Mouse (Mus musculus): ENCODE measurements around the gene Dnlz. TPM values are rescaled to one million over a fixed set of nuclear protein-coding genes. Genes with fewer than 3 reads are reported as not detected.

Dnlz gene
- polyA plus RNA-seq, 1 experiment from 2014 or later, result 32.6 TPM

GRCm38 (mm10) chr2:26317991-26318672, 33.8 kb downstream of the Dnlz start:
- peaks cover 9% of the 10 kb centered on the region for H3K36me3 ChIP-seq
- H3K27ac ChIP-seq (replicated peaks), result no peak overlapping the region
- no peaks in the 10 kb centered on the region for H3K9me3 ChIP-seq
- H3K4me3 ChIP-seq, result peak overlapping the region; percentile 63; the same call in 1 of the 2 replicates
- H3K4me1 ChIP-seq (replicated peaks), result peaks cover 61% of the 10 kb centered on the region
- peak overlapping the region; percentile 17; the same call in 1 of the 2 replicates for H3K9ac ChIP-seq
- no peak for ATAC-seq (ENCODE audit: low FRiP score, low read depth)
- H3K4me2 ChIP-seq, result peak overlapping the region; percentile 87
- 94% methylated on average over 3 of the region's 3 CpGs for WGBS
- no peaks in the 10 kb centered on the region for H3K27me3 ChIP-seq

GRCm38 (mm10) chr2:26317371-26317770, 34.5 kb downstream of the Dnlz start:
- WGBS, result 60% methylated on average over 3 of the region's 3 CpGs
- H3K9me3 ChIP-seq, result no peaks in the 10 kb centered on the region

GRCm38 (mm10) chr2:26316576-26317246, 35.2 kb downstream of the Dnlz start:
- Histone ChIP-seq H3K27me3 (no peaks in the 10 kb centered on the region), H3K9me3 (no peaks in the 10 kb centered on the region), H3K36me3 (no peaks in the 10 kb centered on the region), H3K4me2 (peak overlapping the region; percentile 87), H3K4me1 (replicated peaks) (peaks cover 61% of the 10 kb centered on the region), H3K9ac (peak overlapping the region; percentile 82), H3K4me3 (peak overlapping the region; percentile 63), H3K27ac (replicated peaks) (peak overlapping the region; percentile 91)
- WGBS, result 39% methylated on average over 9 of the region's 9 CpGs
- no peak for ATAC-seq (ENCODE audit: low FRiP score, low read depth)

More at GRCm38 (mm10) chr2:26317371-26317770, 34.5 kb downstream of the Dnlz start:
- H3K27ac ChIP-seq (replicated peaks), result peak overlapping the region; percentile 91; the same call in 1 of the 2 replicates
- ATAC-seq (ENCODE audit: low FRiP score, low read depth), result no peak
- H3K4me1 ChIP-seq (replicated peaks), result peaks cover 61% of the 10 kb centered on the region
- H3K27me3 ChIP-seq, result no peaks in the 10 kb centered on the region
- H3K4me2 ChIP-seq, result peak overlapping the region; percentile 87
- H3K4me3 ChIP-seq, result peak overlapping the region; percentile 63
- peaks cover 2% of the 10 kb centered on the region; the same call in 1 of the 2 replicates for H3K36me3 ChIP-seq
- H3K9ac ChIP-seq, result peak overlapping the region; percentile 82

GRCm38 (mm10) chr2:26315925-26316311, 36.0 kb downstream of the Dnlz start:
- no peaks in the 10 kb centered on the region for H3K27me3 ChIP-seq
- no peaks in the 10 kb centered on the region for H3K36me3 ChIP-seq
- peak overlapping the region; percentile 87 for H3K4me2 ChIP-seq
- H3K9me3 ChIP-seq, result no peaks in the 10 kb centered on the region
- ATAC-seq (ENCODE audit: low FRiP score, low read depth), result peak; percentile 59
- peaks cover 57% of the 10 kb centered on the region for H3K4me1 ChIP-seq (replicated peaks)
- H3K27ac ChIP-seq (replicated peaks), result peak overlapping the region; percentile 91
- under 1% methylated on average over 11 of the region's 11 CpGs for WGBS
- H3K9ac ChIP-seq, result peak overlapping the region; percentile 82
- peak overlapping the region; percentile 63 for H3K4me3 ChIP-seq

GRCm38 (mm10) chr2:26315072-26315924, 36.6 kb downstream of the Dnlz start, which contains the start of gene Gpsm1:
TSS of gene Gpsm1 (plus strand) at chr2:26315515.
- H3K36me3 ChIP-seq, result no peaks in the 10 kb centered on the region
- H3K27ac ChIP-seq (replicated peaks), result peak within 1 kb of the TSS; percentile 91
- peaks cover 50% of the 10 kb centered on the region for H3K4me1 ChIP-seq (replicated peaks)
- peak within 1 kb of the TSS; percentile 82 for H3K9ac ChIP-seq
- peak; percentile 88 for ATAC-seq (ENCODE audit: low FRiP score, low read depth)
- H3K4me3 ChIP-seq, result peak within 1 kb of the TSS; percentile 63
- H3K9me3 ChIP-seq, result no peaks in the 10 kb centered on the region
- H3K27me3 ChIP-seq, result no peaks in the 10 kb centered on the region
- H3K4me2 ChIP-seq, result peak within 1 kb of the TSS; percentile 87
- under 1% methylated on average over 55 of the region's 66 CpGs for WGBS

- H3K27me3 ChIP-seq, result no peaks in the 10 kb centered on the region
- 57% methylated on average over 13 of the region's 13 CpGs for WGBS
- H3K27ac ChIP-seq (replicated peaks), result peak overlapping the region; percentile 91
- no peaks in the 10 kb centered on the region for H3K36me3 ChIP-seq
- H3K4me3 ChIP-seq, result peak overlapping the region; percentile 63
- ATAC-seq (ENCODE audit: low FRiP score, low read depth), result no peak
- H3K4me2 ChIP-seq, result peak overlapping the region; percentile 87
- H3K9ac ChIP-seq, result peak overlapping the region; percentile 82; the same call in 1 of the 2 replicates
- H3K9me3 ChIP-seq, result no peaks in the 10 kb centered on the region
- H3K4me1 ChIP-seq (replicated peaks), result peaks cover 45% of the 10 kb centered on the region
Observed at GRCm38 (mm10) chr2:26314281-26315071, 37.4 kb downstream of the Dnlz start.

- H3K36me3 ChIP-seq, result no peaks in the 10 kb centered on the region
- H3K27me3 ChIP-seq, result no peaks in the 10 kb centered on the region
- ATAC-seq (ENCODE audit: low FRiP score, low read depth), result no peak
- no peak overlapping the region for H3K27ac ChIP-seq (replicated peaks)
- H3K4me2 ChIP-seq, result no peak overlapping the region
- H3K4me3 ChIP-seq, result no peak overlapping the region
- peaks cover 34% of the 10 kb centered on the region for H3K4me1 ChIP-seq (replicated peaks)
- H3K9me3 ChIP-seq, result no peaks in the 10 kb centered on the region
- H3K9ac ChIP-seq, result no peak overlapping the region
- 90% methylated on average over 1 of the region's 1 CpGs for WGBS
Observed at GRCm38 (mm10) chr2:26313394-26313793, 38.5 kb downstream of the Dnlz start.

GRCm38 (mm10) chr2:26312812-26313211, 39.1 kb downstream of the Dnlz start:
- ATAC-seq (ENCODE audit: low FRiP score, low read depth), result no peak
- H3K27me3 ChIP-seq, result no peaks in the 10 kb centered on the region
- peaks cover 29% of the 10 kb centered on the region for H3K4me1 ChIP-seq (replicated peaks)
- H3K27ac ChIP-seq (replicated peaks), result no peak overlapping the region
- no peaks in the 10 kb centered on the region for H3K36me3 ChIP-seq
- no peak overlapping the region for H3K9ac ChIP-seq
- no peaks in the 10 kb centered on the region for H3K9me3 ChIP-seq
- H3K4me2 ChIP-seq, result no peak overlapping the region
- no peak overlapping the region for H3K4me3 ChIP-seq
- 70% methylated on average over 2 of the region's 2 CpGs for WGBS

- Histone ChIP-seq H3K27me3 (no peaks in the 10 kb centered on the region), H3K36me3 (no peaks in the 10 kb centered on the region), H3K9me3 (no peaks in the 10 kb centered on the region), H3K4me2 (no peak overlapping the region), H3K27ac (replicated peaks) (no peak overlapping the region), H3K4me3 (no peak overlapping the region), H3K4me1 (replicated peaks) (peaks cover 20% of the 10 kb centered on the region), H3K9ac (no peak overlapping the region)
- ATAC-seq (ENCODE audit: low FRiP score, low read depth), result no peak
- 73% methylated on average over 5 of the region's 5 CpGs for WGBS
Observed at GRCm38 (mm10) chr2:26311936-26312335, 40.0 kb downstream of the Dnlz start.

GRCm38 (mm10) chr2:26309739-26310138, 42.2 kb downstream of the Dnlz start:
- Histone ChIP-seq H3K4me1 (replicated peaks) (peaks cover 7% of the 10 kb centered on the region), H3K9me3 (no peaks in the 10 kb centered on the region), H3K4me2 (no peak overlapping the region), H3K4me3 (no peak overlapping the region), H3K9ac (no peak overlapping the region), H3K36me3 (no peaks in the 10 kb centered on the region), H3K27me3 (no peaks in the 10 kb centered on the region), H3K27ac (replicated peaks) (no peak overlapping the region; the same call in 1 of the 2 replicates)
- WGBS, result 17% methylated on average over 10 of the region's 10 CpGs
- ATAC-seq (ENCODE audit: low FRiP score, low read depth), result 0 out of 2 replicates have a peak, but pooled peaks have one; percentile 16

GRCm38 (mm10) chr2:26306702-26307101, 45.2 kb downstream of the Dnlz start:
- no peak overlapping the region for H3K4me3 ChIP-seq

More at GRCm38 (mm10) chr2:26306702-26307101, 45.2 kb downstream of the Dnlz start:
- no peaks in the 10 kb centered on the region for H3K27me3 ChIP-seq
- H3K36me3 ChIP-seq, result no peaks in the 10 kb centered on the region
- H3K9ac ChIP-seq, result no peak overlapping the region
- no peak overlapping the region for H3K4me2 ChIP-seq
- WGBS, result 94% methylated on average over 3 of the region's 3 CpGs
- H3K9me3 ChIP-seq, result no peaks in the 10 kb centered on the region
- H3K27ac ChIP-seq (replicated peaks), result no peak overlapping the region
- H3K4me1 ChIP-seq (replicated peaks), result peaks cover 3% of the 10 kb centered on the region; the same call in 1 of the 2 replicates
- no peak for ATAC-seq (ENCODE audit: low FRiP score, low read depth)
